In the genomic region with DNA sequence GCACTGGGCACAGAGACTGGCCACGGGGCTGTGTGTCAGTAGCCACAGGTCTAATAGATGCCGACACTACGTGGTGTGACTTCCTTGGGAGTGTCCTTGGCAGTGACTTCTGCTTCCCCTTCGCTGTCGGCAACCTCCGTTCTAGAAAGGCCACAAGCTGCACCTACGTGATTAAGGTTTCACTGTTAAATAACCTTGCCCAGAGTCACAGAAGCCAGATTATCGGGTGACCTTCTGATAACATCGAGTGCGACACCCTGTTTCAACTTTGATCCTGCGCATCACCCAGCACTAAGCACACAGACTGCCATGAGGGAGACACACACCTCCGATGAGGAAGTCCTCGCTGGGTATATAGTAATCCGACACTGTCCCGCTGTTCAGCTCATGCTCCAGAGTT, we compare ENCODE assay signal across 14 mouse cellular contexts. TPM values are rescaled to one million over a fixed set of nuclear protein-coding genes. Genes with fewer than 3 reads are reported as not detected.
DNase-seq lines count a peak whose midpoint lies in the region; ATAC-seq and TF ChIP-seq lines count a peak whose summit lies in the region.
"Had no signal": no experiment of that assay in that cellular context is flagged by ENCODE, and none has a peak within 500 bp of the region (broad histone marks: within the 10 kb centered on the region; RNA-seq: fewer than 3 reads in every experiment).

No protein-coding gene starts in this region.

- H3K4me1 ChIP-seq in intestine, embryonic 14.5 days (replicated peaks; ENCODE audit: control insufficient read depth, insufficient read depth, low read length), result peaks cover 8% of the 10 kb centered on the region; the same call in 1 of the 2 replicates
- peaks cover 6% of the 10 kb centered on the region for H3K4me1 ChIP-seq in forebrain, embryonic 14.5 days (ENCODE audit: control insufficient read depth, insufficient read depth, low read length)

- intact Hi-C loops in gastrocnemius, adult 2 months (cut with DNase I), result no loop called here

- TF ChIP-seq CTCF in gastrocnemius, adult 2 months (IDR thresholded peaks at IDR 0.05), result no peak

- no peak overlapping the region; the same call in 1 of the 2 replicates for H3K4me3 ChIP-seq in gastrocnemius, adult 2 months
- no peak overlapping the region for H3K4me3 ChIP-seq in intestine, embryonic 14.5 days (ENCODE audit: low read depth, low read length)
- H3K4me3 ChIP-seq in forebrain, embryonic 14.5 days (ENCODE audit: low read depth, low read length), result no peak overlapping the region
- H3K4me3 ChIP-seq: heart, embryonic 10.5 days had no signal

- H3K27me3 ChIP-seq in intestine, embryonic 14.5 days (replicated peaks; ENCODE audit: control insufficient read depth, insufficient read depth, low read length), result no peaks in the 10 kb centered on the region
- no peaks in the 10 kb centered on the region for H3K27me3 ChIP-seq in forebrain, embryonic 14.5 days (replicated peaks; ENCODE audit: control insufficient read depth, insufficient read depth, low read length)

- no peak for DNase-seq in gastrocnemius, adult 2 months
- no peak for DNase-seq in gastrocnemius, postnatal 10 days
- DNase-seq in B cell, adult 2 months, result peak; percentile 58
- no peak for DNase-seq in intestine, embryonic 14.5 days (ENCODE audit: low spot score)
- no peak for DNase-seq in adrenal gland, postnatal 10 days
- DNase-seq in forebrain, embryonic 14.5 days (ENCODE audit: low spot score), result no peak
- DNase-seq in gastrocnemius, adult 8-10 months (ENCODE audit: low spot score in 2 of 2), result no peak
- DNase-seq: adrenal gland, adult 8-10 months; cerebellum, adult 11 months; kidney, adult 18-20 months; layer of hippocampus, adult 9-11 months had no signal

- no peak overlapping the region for H3K9ac ChIP-seq in intestine, embryonic 14.5 days (ENCODE audit: low read length)
- H3K9ac ChIP-seq in forebrain, embryonic 14.5 days (ENCODE audit: low read length), result no peak overlapping the region

- WGBS in intestine, embryonic 14.5 days, result 57% methylated on average over 15 of the region's 15 CpGs
- WGBS in forebrain, embryonic 14.5 days, result 85% methylated on average over 15 of the region's 15 CpGs

- H3K36me3 ChIP-seq in intestine, embryonic 14.5 days (ENCODE audit: control insufficient read depth, insufficient read depth, low read length), result no peaks in the 10 kb centered on the region
- no peaks in the 10 kb centered on the region for H3K36me3 ChIP-seq in forebrain, embryonic 14.5 days (ENCODE audit: control insufficient read depth, insufficient read depth, low read length)
- H3K36me3 ChIP-seq: heart, embryonic 10.5 days had no signal

- no peaks in the 10 kb centered on the region for H3K9me3 ChIP-seq in intestine, embryonic 14.5 days (ENCODE audit: control insufficient read depth, low read length)
- no peaks in the 10 kb centered on the region for H3K9me3 ChIP-seq in forebrain, embryonic 14.5 days (replicated peaks; ENCODE audit: control insufficient read depth, low read length)
- H3K9me3 ChIP-seq: heart, embryonic 10.5 days had no signal

- H3K27ac ChIP-seq in gastrocnemius, adult 2 months, result peak overlapping the region; percentile 43
- no peak overlapping the region for H3K27ac ChIP-seq in intestine, embryonic 14.5 days (ENCODE audit: low read depth)
- no peak overlapping the region for H3K27ac ChIP-seq in forebrain, embryonic 14.5 days (ENCODE audit: low read depth, low read length)
- H3K27ac ChIP-seq: heart, embryonic 10.5 days had no signal

- H3K4me2 ChIP-seq in intestine, embryonic 14.5 days (ENCODE audit: low read length), result peak overlapping the region; percentile 8; the same call in 1 of the 2 replicates
- no peak overlapping the region for H3K4me2 ChIP-seq in forebrain, embryonic 14.5 days (ENCODE audit: low read length)

- no peak for ATAC-seq in intestine, embryonic 14.5 days (replicated peaks; ENCODE audit: low FRiP score, low TSS enrichment, low read depth)
- peak; percentile 86 for ATAC-seq in monocyte, adult 5-6 weeks (replicated peaks; ENCODE audit: insufficient number of reproducible peaks, low FRiP score, low TSS enrichment, poor library complexity, severe bottlenecking)
- ATAC-seq in forebrain, embryonic 14.5 days, result no peak
- ATAC-seq: midbrain, embryonic 16.5 days had no signal

RNA-seq across cellular contexts. Expression of a gene that starts 9.8 kb away (rescaled TPM):
- total RNA-seq in gastrocnemius, adult 2 months (2021), result under 1 TPM; 0.64 to 0.81 TPM
- total RNA-seq in gastrocnemius, postnatal 10 days (2021), result 1 to 10 TPM; 1.8 to 2.1 TPM
- 9.4 and 9.8 TPM in 2 replicates for polyA plus RNA-seq in intestine, embryonic 14.5 days (2014; fragmentation: Nextera tagmentation; extraction: Ambion mirVana)
- 4.3 to 8.3 TPM (median 5.6 TPM) in 3 replicates for total RNA-seq in monocyte, adult 5-6 weeks (2017)
- 1 to 10 TPM; 3.9 to 5.5 TPM for total RNA-seq in adrenal gland, postnatal 10 days (2021)
- 1.0 and 1.8 TPM in 2 replicates for polyA plus RNA-seq in forebrain, embryonic 14.5 days (2014; fragmentation: Nextera tagmentation; extraction: Ambion mirVana)
- total RNA-seq in gastrocnemius, adult 8-10 months (2022), result under 1 TPM; 0.48 to 0.90 (median 0.58) TPM

RNA-seq across cellular contexts. Expression of a gene that starts 13.8 kb away (rescaled TPM):
- 10 to 100 TPM; 50.9 to 59.3 TPM for total RNA-seq in gastrocnemius, adult 2 months (2021)
- 100 to 1,000 TPM; 133 to 142 TPM for total RNA-seq in gastrocnemius, postnatal 10 days (2021)
- 56.2 and 58.8 TPM in 2 replicates for polyA plus RNA-seq in intestine, embryonic 14.5 days (2014; fragmentation: Nextera tagmentation; extraction: Ambion mirVana)
- total RNA-seq in monocyte, adult 5-6 weeks (2017), result 151 to 190 TPM (median 176 TPM) in 3 replicates
- 100 to 1,000 TPM; 210 to 252 TPM for total RNA-seq in adrenal gland, postnatal 10 days (2021)
- 61.7 and 65.4 TPM in 2 replicates for polyA plus RNA-seq in forebrain, embryonic 14.5 days (2014; fragmentation: Nextera tagmentation; extraction: Ambion mirVana)
- 10 to 100 TPM; 41.6 to 42.5 (median 42.0) TPM for total RNA-seq in gastrocnemius, adult 8-10 months (2022)

RNA-seq across cellular contexts. Expression of a gene that starts 31.8 kb away (rescaled TPM):
- total RNA-seq in gastrocnemius, adult 2 months (2021), result 10 to 100 TPM in 1 of 2 experiments, 1 to 10 TPM in 1; 9.8 to 13.6 TPM
- total RNA-seq in gastrocnemius, postnatal 10 days (2021), result 10 to 100 TPM; 11.2 to 12.6 TPM
- polyA plus RNA-seq in intestine, embryonic 14.5 days (2014; fragmentation: Nextera tagmentation; extraction: Ambion mirVana), result 15.9 and 18.3 TPM in 2 replicates
- 0.29 to 0.43 TPM in 2 of 3 replicates, not detected in the other for total RNA-seq in monocyte, adult 5-6 weeks (2017)
- 10 to 100 TPM; 28.8 to 29.6 TPM for total RNA-seq in adrenal gland, postnatal 10 days (2021)
- 10.3 and 15.7 TPM in 2 replicates for polyA plus RNA-seq in forebrain, embryonic 14.5 days (2014; fragmentation: Nextera tagmentation; extraction: Ambion mirVana)
- total RNA-seq in gastrocnemius, adult 8-10 months (2022), result 10 to 100 TPM in 3 of 4 experiments, 1 to 10 TPM in 1; 9.8 to 18.4 (median 12.5) TPM

RNA-seq across cellular contexts. Expression of a gene that starts 44.0 kb away (rescaled TPM):
- total RNA-seq in gastrocnemius, adult 2 months (2021), result 10 to 100 TPM; 18.6 to 25.3 TPM
- total RNA-seq in gastrocnemius, postnatal 10 days (2021), result 10 to 100 TPM; 27.2 to 28.1 TPM
- polyA plus RNA-seq in intestine, embryonic 14.5 days (2014; fragmentation: Nextera tagmentation; extraction: Ambion mirVana), result 315 and 324 TPM in 2 replicates
- 73.4 to 154 TPM (median 84.8 TPM) in 3 replicates for total RNA-seq in monocyte, adult 5-6 weeks (2017)
- 10 to 100 TPM; 35.9 to 46.7 TPM for total RNA-seq in adrenal gland, postnatal 10 days (2021)
- 94.1 and 155 TPM in 2 replicates for polyA plus RNA-seq in forebrain, embryonic 14.5 days (2014; fragmentation: Nextera tagmentation; extraction: Ambion mirVana)
- total RNA-seq in gastrocnemius, adult 8-10 months (2022), result 10 to 100 TPM; 22.2 to 26.3 (median 24.3) TPM

Comparison
In these comparisons a context has a peak if more than half of its experiments do, and no peak if none do; other contexts are left out.
1. DNase-seq: peak in B cell, adult 2 months (2 of 2); none in gastrocnemius, adult 2 months (single experiment), gastrocnemius, postnatal 10 days (single experiment), intestine, embryonic 14.5 days (single experiment), adrenal gland, postnatal 10 days (single experiment), forebrain, embryonic 14.5 days (single experiment) and gastrocnemius, adult 8-10 months (0 of 2).